Mouse (Mus musculus): ENCODE results near the gene Kif26a. TPM values are rescaled to one million over a fixed set of nuclear protein-coding genes. Genes with fewer than 3 reads are reported as not detected.

Kif26a gene
- polyA plus RNA-seq, 1 experiment from 2014 or later = 0.51 TPM

GRCm38 (mm10) chr12:112172214-112172613, 26.2 kb downstream of the Kif26a start:
- no peak overlapping the region for H3K27ac ChIP-seq
- no peak overlapping the region for H3K4me2 ChIP-seq
- H3K9ac ChIP-seq = no peak overlapping the region
- WGBS (ENCODE audit: insufficient replicate concordance) = 65% methylated on average over 8 of the region's 8 CpGs
- H3K36me3 ChIP-seq = no peaks in the 10 kb centered on the region
- no peak overlapping the region for H3K4me3 ChIP-seq
- no peaks in the 10 kb centered on the region for H3K9me3 ChIP-seq (replicated peaks)
- H3K27me3 ChIP-seq (replicated peaks) = no peaks in the 10 kb centered on the region
- H3K4me1 ChIP-seq = peaks cover 6% of the 10 kb centered on the region; the same call in 1 of the 2 replicates
- ATAC-seq = no peak

- Histone ChIP-seq H3K27ac (no peak overlapping the region), H3K4me1 (no peaks in the 10 kb centered on the region), H3K36me3 (no peaks in the 10 kb centered on the region), H3K27me3 (replicated peaks) (no peaks in the 10 kb centered on the region), H3K9me3 (replicated peaks) (no peaks in the 10 kb centered on the region), H3K4me3 (no peak overlapping the region), H3K4me2 (no peak overlapping the region), H3K9ac (no peak overlapping the region)
- no peak for ATAC-seq
- WGBS (ENCODE audit: insufficient replicate concordance) = 87% methylated on average over 19 of the region's 19 CpGs
These were observed 31.7 kb downstream of the Kif26a start for GRCm38 (mm10) chr12:112177679-112178078.

GRCm38 (mm10) chr12:112179687-112180086, 33.7 kb downstream of the Kif26a start:
- H3K27ac ChIP-seq = no peak overlapping the region
- ATAC-seq = no peak
- H3K36me3 ChIP-seq = no peaks in the 10 kb centered on the region
- H3K27me3 ChIP-seq (replicated peaks) = no peaks in the 10 kb centered on the region
- no peaks in the 10 kb centered on the region for H3K4me1 ChIP-seq
- 73% methylated on average over 13 of the region's 13 CpGs for WGBS (ENCODE audit: insufficient replicate concordance)
- no peak overlapping the region for H3K9ac ChIP-seq
- H3K4me2 ChIP-seq = no peak overlapping the region
- H3K4me3 ChIP-seq = no peak overlapping the region
- H3K9me3 ChIP-seq (replicated peaks) = no peaks in the 10 kb centered on the region

GRCm38 (mm10) chr12:112181921-112182608, 36.1 kb downstream of the Kif26a start:
- 38% methylated on average over 7 of the region's 7 CpGs for WGBS (ENCODE audit: insufficient replicate concordance)
- no peaks in the 10 kb centered on the region for H3K27me3 ChIP-seq (replicated peaks)
- no peak overlapping the region for H3K4me3 ChIP-seq
- H3K9ac ChIP-seq = no peak overlapping the region
- no peaks in the 10 kb centered on the region for H3K9me3 ChIP-seq (replicated peaks)
- ATAC-seq = no peak
- H3K4me1 ChIP-seq = no peaks in the 10 kb centered on the region
- H3K27ac ChIP-seq = no peak overlapping the region
- H3K36me3 ChIP-seq = no peaks in the 10 kb centered on the region
- no peak overlapping the region for H3K4me2 ChIP-seq

- H3K4me1 ChIP-seq = no peaks in the 10 kb centered on the region
- 64% methylated on average over 7 of the region's 7 CpGs for WGBS (ENCODE audit: insufficient replicate concordance)
- no peak overlapping the region for H3K9ac ChIP-seq
- H3K9me3 ChIP-seq (replicated peaks) = no peaks in the 10 kb centered on the region
- no peak overlapping the region for H3K4me2 ChIP-seq
- no peak overlapping the region for H3K4me3 ChIP-seq
- H3K27ac ChIP-seq = no peak overlapping the region
- ATAC-seq = no peak
- H3K36me3 ChIP-seq = no peaks in the 10 kb centered on the region
- H3K27me3 ChIP-seq (replicated peaks) = no peaks in the 10 kb centered on the region; the same call in 1 of the 2 replicates
These were observed 36.6 kb downstream of the Kif26a start for GRCm38 (mm10) chr12:112182609-112182955.

GRCm38 (mm10) chr12:112183675-112184074, 37.7 kb downstream of the Kif26a start:
- Histone ChIP-seq H3K4me3 (no peak overlapping the region), H3K27me3 (replicated peaks) (no peaks in the 10 kb centered on the region; the same call in 1 of the 2 replicates), H3K9me3 (replicated peaks) (no peaks in the 10 kb centered on the region), H3K27ac (no peak overlapping the region), H3K4me1 (no peaks in the 10 kb centered on the region), H3K4me2 (no peak overlapping the region), H3K9ac (no peak overlapping the region), H3K36me3 (no peaks in the 10 kb centered on the region)
- 57% methylated on average over 6 of the region's 6 CpGs for WGBS (ENCODE audit: insufficient replicate concordance)
- ATAC-seq = no peak

- WGBS (ENCODE audit: insufficient replicate concordance) = 36% methylated on average over 3 of the region's 3 CpGs
- Histone ChIP-seq H3K27me3 (replicated peaks) (no peaks in the 10 kb centered on the region; the same call in 1 of the 2 replicates), H3K4me3 (no peak overlapping the region), H3K27ac (no peak overlapping the region), H3K36me3 (no peaks in the 10 kb centered on the region), H3K9ac (no peak overlapping the region), H3K4me1 (no peaks in the 10 kb centered on the region), H3K9me3 (replicated peaks) (no peaks in the 10 kb centered on the region), H3K4me2 (no peak overlapping the region)
- peak; percentile 53 for ATAC-seq
These were observed 38.4 kb downstream of the Kif26a start for GRCm38 (mm10) chr12:112184390-112184789.

GRCm38 (mm10) chr12:112186899-112187298, 40.9 kb downstream of the Kif26a start:
- Histone ChIP-seq H3K9ac (no peak overlapping the region), H3K4me2 (no peak overlapping the region), H3K4me3 (no peak overlapping the region), H3K36me3 (no peaks in the 10 kb centered on the region), H3K4me1 (no peaks in the 10 kb centered on the region), H3K9me3 (replicated peaks) (no peaks in the 10 kb centered on the region), H3K27ac (no peak overlapping the region), H3K27me3 (replicated peaks) (no peaks in the 10 kb centered on the region; the same call in 1 of the 2 replicates)
- no peak for ATAC-seq
- WGBS (ENCODE audit: insufficient replicate concordance) = 58% methylated on average over 6 of the region's 6 CpGs

- Histone ChIP-seq H3K4me1 (no peaks in the 10 kb centered on the region), H3K27me3 (replicated peaks) (peaks cover 19% of the 10 kb centered on the region), H3K36me3 (no peaks in the 10 kb centered on the region), H3K27ac (no peak overlapping the region), H3K9ac (no peak overlapping the region), H3K4me2 (no peak overlapping the region), H3K4me3 (no peak overlapping the region), H3K9me3 (replicated peaks) (no peaks in the 10 kb centered on the region)
- no peak for ATAC-seq
- 20% methylated on average over 6 of the region's 6 CpGs for WGBS (ENCODE audit: insufficient replicate concordance)
These were observed 45.7 kb downstream of the Kif26a start for GRCm38 (mm10) chr12:112191753-112192152.

GRCm38 (mm10) chr12:112195019-112195418, 49.0 kb downstream of the Kif26a start:
- H3K27ac ChIP-seq = no peak overlapping the region
- H3K36me3 ChIP-seq = no peaks in the 10 kb centered on the region
- no peaks in the 10 kb centered on the region for H3K4me1 ChIP-seq
- H3K9ac ChIP-seq = no peak overlapping the region
- H3K4me2 ChIP-seq = peak overlapping the region; percentile 35
- no peaks in the 10 kb centered on the region for H3K9me3 ChIP-seq (replicated peaks)
- no peak for ATAC-seq
- peaks cover 19% of the 10 kb centered on the region; the same call in 1 of the 2 replicates for H3K27me3 ChIP-seq (replicated peaks)
- 8% methylated on average over 13 of the region's 13 CpGs for WGBS (ENCODE audit: insufficient replicate concordance)
- H3K4me3 ChIP-seq = no peak overlapping the region

- Histone ChIP-seq H3K27me3 (replicated peaks) (peaks cover 19% of the 10 kb centered on the region; the same call in 1 of the 2 replicates), H3K36me3 (no peaks in the 10 kb centered on the region), H3K4me1 (no peaks in the 10 kb centered on the region), H3K9me3 (replicated peaks) (no peaks in the 10 kb centered on the region), H3K4me2 (no peak overlapping the region), H3K9ac (no peak overlapping the region), H3K4me3 (no peak overlapping the region), H3K27ac (no peak overlapping the region)
- no peak for ATAC-seq
- 77% methylated on average over 10 of the region's 10 CpGs for WGBS (ENCODE audit: insufficient replicate concordance)
These were observed 50.6 kb downstream of the Kif26a start for GRCm38 (mm10) chr12:112196562-112196961.

GRCm38 (mm10) chr12:112199363-112199762, 53.4 kb downstream of the Kif26a start:
- H3K27ac ChIP-seq = no peak overlapping the region
- WGBS (ENCODE audit: insufficient replicate concordance) = 70% methylated on average over 3 of the region's 3 CpGs
- H3K4me2 ChIP-seq = no peak overlapping the region
- no peak overlapping the region for H3K4me3 ChIP-seq
- H3K9ac ChIP-seq = no peak overlapping the region
- peaks cover 11% of the 10 kb centered on the region; the same call in 1 of the 2 replicates for H3K27me3 ChIP-seq (replicated peaks)
- no peak for ATAC-seq
- no peaks in the 10 kb centered on the region for H3K36me3 ChIP-seq
- H3K4me1 ChIP-seq = no peaks in the 10 kb centered on the region
- H3K9me3 ChIP-seq (replicated peaks) = no peaks in the 10 kb centered on the region

- Histone ChIP-seq H3K9ac (no peak overlapping the region), H3K4me2 (no peak overlapping the region), H3K4me1 (no peaks in the 10 kb centered on the region), H3K27ac (no peak overlapping the region), H3K4me3 (no peak overlapping the region), H3K27me3 (replicated peaks) (peaks cover 4% of the 10 kb centered on the region; the same call in 1 of the 2 replicates), H3K36me3 (no peaks in the 10 kb centered on the region), H3K9me3 (replicated peaks) (no peaks in the 10 kb centered on the region)
- no peak for ATAC-seq
- WGBS (ENCODE audit: insufficient replicate concordance) = 43% methylated on average over 2 of the region's 2 CpGs
These were observed 54.0 kb downstream of the Kif26a start for GRCm38 (mm10) chr12:112200045-112200444.
